Mouse (Mus musculus): ENCODE results near the gene Adssl1. TPM values are rescaled to one million over a fixed set of nuclear protein-coding genes. Genes with fewer than 3 reads are reported as not detected.

Adssl1 gene
- polyA plus RNA-seq, 1 experiment from 2014 or later = 81.7 TPM

GRCm38 (mm10) chr12:112585924-112586538 lies 33.8 kb upstream of the Adssl1 start:
- peaks cover 18% of the 10 kb centered on the region for H3K27me3 ChIP-seq (replicated peaks)
- no peak overlapping the region for H3K27ac ChIP-seq (ENCODE audit: poor library complexity, severe bottlenecking)
- no peak overlapping the region for H3K4me3 ChIP-seq
- 77% methylated on average over 7 of the region's 7 CpGs for WGBS
- H3K9ac ChIP-seq = no peak overlapping the region
- H3K4me2 ChIP-seq = no peak overlapping the region
- ATAC-seq (ENCODE audit: insufficient number of reproducible peaks, low FRiP score) = no peak
- H3K4me1 ChIP-seq (replicated peaks) = peaks cover 31% of the 10 kb centered on the region
- no peaks in the 10 kb centered on the region for H3K36me3 ChIP-seq
- no peaks in the 10 kb centered on the region for H3K9me3 ChIP-seq (replicated peaks)

- peak overlapping the region; percentile 77 for H3K4me2 ChIP-seq
- peaks cover 18% of the 10 kb centered on the region for H3K27me3 ChIP-seq (replicated peaks)
- 0 out of 2 replicates have a peak overlapping the region, but pooled peaks have one; percentile 41 for H3K9ac ChIP-seq
- 0 out of 2 replicates have a peak overlapping the region, but pooled peaks have one; percentile 35 for H3K27ac ChIP-seq (ENCODE audit: poor library complexity, severe bottlenecking)
- ATAC-seq (ENCODE audit: insufficient number of reproducible peaks, low FRiP score) = no peak
- peaks cover 34% of the 10 kb centered on the region for H3K4me1 ChIP-seq (replicated peaks)
- WGBS = 64% methylated on average over 14 of the region's 14 CpGs
- no peaks in the 10 kb centered on the region for H3K9me3 ChIP-seq (replicated peaks)
- H3K4me3 ChIP-seq = no peak overlapping the region
- H3K36me3 ChIP-seq = no peaks in the 10 kb centered on the region
Measured at GRCm38 (mm10) chr12:112587125-112588124, 32.4 kb upstream of the Adssl1 start.

GRCm38 (mm10) chr12:112588426-112589256 lies 31.2 kb upstream of the Adssl1 start, which contains the start of gene Inf2:
Inf2 (plus strand) TSS chr12:112588784.
- Histone ChIP-seq H3K36me3 (no peaks in the 10 kb centered on the region), H3K4me1 (replicated peaks) (peaks cover 46% of the 10 kb centered on the region)
- WGBS = under 1% methylated on average over 56 of the region's 60 CpGs

DNA sequence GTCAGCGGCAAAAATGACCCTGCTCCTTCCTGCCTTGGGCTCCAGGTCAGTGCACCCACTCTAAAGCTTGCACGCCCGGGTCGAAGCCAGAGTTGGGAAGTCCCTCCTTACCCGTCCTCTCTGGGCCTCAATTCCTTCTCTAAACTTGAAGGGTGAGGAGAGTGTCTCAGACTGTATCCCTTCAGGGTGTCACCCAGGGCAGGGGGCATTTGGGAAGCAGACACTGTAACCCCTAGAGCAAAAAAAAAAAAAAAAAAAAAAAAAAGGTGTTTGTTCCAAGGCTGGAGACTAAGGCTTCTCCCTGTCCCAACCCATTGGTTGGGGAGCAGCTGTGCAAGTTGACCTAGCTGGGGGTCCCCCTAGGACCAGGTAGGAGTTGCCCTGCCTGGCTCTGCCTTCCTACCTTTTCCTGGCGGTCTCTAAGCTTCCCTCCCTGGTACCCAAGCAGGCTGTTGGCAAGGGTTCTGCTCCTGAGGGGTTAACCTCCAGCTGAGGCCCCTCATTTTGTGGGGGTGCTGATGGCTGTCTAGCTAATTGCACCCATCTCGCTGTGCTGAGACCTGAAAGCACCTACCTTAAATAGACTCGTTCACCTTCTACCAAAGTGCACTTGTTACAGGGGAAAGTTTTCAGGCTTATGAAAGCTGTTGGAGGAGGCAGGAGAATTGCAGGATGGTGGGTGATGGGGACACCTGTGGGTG lies 30.2 kb upstream of the Adssl1 start:
- no peaks in the 10 kb centered on the region for H3K9me3 ChIP-seq (replicated peaks)
- WGBS = 50% methylated on average over 8 of the region's 8 CpGs
- H3K9ac ChIP-seq = peak overlapping the region; percentile 72; the same call in 1 of the 2 replicates
- peak overlapping the region; percentile 77 for H3K4me2 ChIP-seq
- ATAC-seq (ENCODE audit: insufficient number of reproducible peaks, low FRiP score) = no peak
- peaks cover 56% of the 10 kb centered on the region for H3K4me1 ChIP-seq (replicated peaks)
- peak overlapping the region; percentile 59 for H3K4me3 ChIP-seq
- no peak overlapping the region for H3K27ac ChIP-seq (ENCODE audit: poor library complexity, severe bottlenecking)
- H3K27me3 ChIP-seq (replicated peaks) = peaks cover 18% of the 10 kb centered on the region
- H3K36me3 ChIP-seq = no peaks in the 10 kb centered on the region

More at GRCm38 (mm10) chr12:112588426-112589256, 31.2 kb upstream of the Adssl1 start, which contains the start of gene Inf2:
- Histone ChIP-seq H3K4me3 (peak within 1 kb of the TSS; percentile 59), H3K27ac (ENCODE audit: poor library complexity, severe bottlenecking) (peak within 1 kb of the TSS; percentile 35; the same call in 1 of the 2 replicates), H3K9ac (peak within 1 kb of the TSS; percentile 72), H3K27me3 (replicated peaks) (peaks cover 18% of the 10 kb centered on the region), H3K9me3 (replicated peaks) (no peaks in the 10 kb centered on the region), H3K4me2 (peak within 1 kb of the TSS; percentile 77)
- peak; percentile 91 for ATAC-seq (ENCODE audit: insufficient number of reproducible peaks, low FRiP score)

- H3K27me3 ChIP-seq (replicated peaks) = peaks cover 18% of the 10 kb centered on the region
- H3K4me1 ChIP-seq (replicated peaks) = peaks cover 67% of the 10 kb centered on the region
- WGBS = 61% methylated on average over 8 of the region's 8 CpGs
- no peak for ATAC-seq (ENCODE audit: insufficient number of reproducible peaks, low FRiP score)
- no peak overlapping the region for H3K4me3 ChIP-seq
- no peaks in the 10 kb centered on the region for H3K36me3 ChIP-seq
- no peak overlapping the region for H3K4me2 ChIP-seq
- H3K27ac ChIP-seq (ENCODE audit: poor library complexity, severe bottlenecking) = no peak overlapping the region
- no peaks in the 10 kb centered on the region for H3K9me3 ChIP-seq (replicated peaks)
- 0 out of 2 replicates have a peak overlapping the region, but pooled peaks have one; percentile 11 for H3K9ac ChIP-seq
Measured at GRCm38 (mm10) chr12:112590566-112591239, 29.1 kb upstream of the Adssl1 start.

DNA sequence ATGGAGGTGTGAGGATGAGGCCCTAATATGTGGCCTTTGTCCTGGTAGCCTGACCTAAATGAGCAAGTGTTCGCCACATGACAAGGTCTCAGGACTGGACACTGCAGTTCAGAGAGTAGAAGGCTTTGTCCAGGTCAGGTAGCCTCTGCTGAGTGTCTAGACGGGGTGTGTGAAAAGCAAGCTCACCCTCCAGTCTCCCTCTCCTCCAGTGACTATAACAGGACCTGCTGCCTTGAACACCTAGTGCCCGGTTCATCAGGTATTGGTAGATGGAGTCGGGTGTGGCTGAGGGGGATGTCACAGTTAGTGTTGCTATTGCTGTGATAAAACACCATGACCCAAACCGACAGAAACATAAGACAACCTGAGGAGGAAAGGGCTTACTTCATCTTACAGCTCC lies 28.6 kb upstream of the Adssl1 start:
- H3K36me3 ChIP-seq = no peaks in the 10 kb centered on the region
- no peak overlapping the region for H3K4me2 ChIP-seq
- H3K27ac ChIP-seq (ENCODE audit: poor library complexity, severe bottlenecking) = no peak overlapping the region
- H3K27me3 ChIP-seq (replicated peaks) = peaks cover 15% of the 10 kb centered on the region
- no peaks in the 10 kb centered on the region for H3K9me3 ChIP-seq (replicated peaks)
- no peak overlapping the region for H3K4me3 ChIP-seq
- peaks cover 72% of the 10 kb centered on the region for H3K4me1 ChIP-seq (replicated peaks)
- ATAC-seq (ENCODE audit: insufficient number of reproducible peaks, low FRiP score) = no peak
- WGBS = 86% methylated on average over 5 of the region's 5 CpGs
- H3K9ac ChIP-seq = no peak overlapping the region

DNA sequence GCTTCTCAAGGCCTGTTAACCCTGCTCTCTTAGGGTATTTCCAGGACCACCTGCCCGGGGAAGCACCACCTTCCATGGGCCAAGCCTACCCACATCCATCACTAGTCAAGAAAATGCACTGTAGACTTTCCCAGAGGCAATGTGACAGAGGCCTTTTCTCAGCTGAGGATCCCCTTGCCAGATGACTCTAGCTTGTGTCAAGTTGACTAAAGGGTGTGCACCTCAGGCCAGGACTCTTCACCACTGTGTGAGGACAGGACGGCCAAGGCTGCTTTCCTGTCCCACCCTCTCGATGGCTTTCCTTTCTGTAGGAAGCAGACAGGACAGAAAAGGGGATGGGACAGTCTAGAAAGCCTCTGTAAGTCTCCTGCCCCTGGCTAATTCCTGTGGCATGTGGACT lies 28.1 kb upstream of the Adssl1 start:
- Histone ChIP-seq H3K27me3 (replicated peaks) (peaks cover 11% of the 10 kb centered on the region), H3K4me3 (no peak overlapping the region), H3K27ac (ENCODE audit: poor library complexity, severe bottlenecking) (no peak overlapping the region), H3K9me3 (replicated peaks) (no peaks in the 10 kb centered on the region), H3K9ac (no peak overlapping the region), H3K4me2 (no peak overlapping the region), H3K36me3 (no peaks in the 10 kb centered on the region), H3K4me1 (replicated peaks) (peaks cover 77% of the 10 kb centered on the region)
- no peak for ATAC-seq (ENCODE audit: insufficient number of reproducible peaks, low FRiP score)
- 76% methylated on average over 3 of the region's 3 CpGs for WGBS

DNA sequence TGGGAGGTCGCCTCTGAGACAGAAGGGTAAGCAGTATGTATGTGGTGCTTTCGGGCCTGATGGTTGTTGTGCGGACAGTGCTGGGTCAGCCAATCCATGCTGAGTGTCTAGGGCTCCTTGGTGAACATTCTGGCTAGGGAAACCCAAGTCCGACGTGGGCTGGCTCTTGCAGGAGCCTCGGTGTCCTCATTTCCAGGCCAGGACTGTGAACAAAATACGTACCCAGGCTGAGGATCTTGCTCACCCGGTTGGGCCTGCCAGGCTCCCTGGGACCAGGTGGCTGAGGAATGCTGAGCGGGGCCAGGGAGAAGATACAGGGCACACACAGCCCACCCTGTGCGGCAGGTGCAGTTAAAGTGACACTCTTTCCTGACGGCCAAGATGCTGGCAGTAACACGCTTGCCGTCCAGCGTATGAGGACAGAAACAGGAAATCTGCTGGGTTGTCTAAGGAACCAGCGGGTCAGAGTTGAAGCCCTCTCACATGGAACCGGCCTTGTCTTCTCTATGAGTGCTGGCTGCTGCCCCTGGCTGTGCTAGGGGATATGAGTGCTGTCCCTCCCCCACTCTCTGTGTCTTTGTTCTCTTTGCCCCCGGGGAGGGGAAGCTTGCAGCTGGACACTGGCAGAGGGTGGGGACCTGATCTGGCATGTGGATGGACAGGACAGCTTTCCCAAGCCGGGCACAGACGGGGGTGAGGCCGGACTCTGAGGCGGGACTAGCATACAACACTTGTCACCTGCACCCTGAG lies 26.7 kb upstream of the Adssl1 start:
- Histone ChIP-seq H3K27me3 (replicated peaks) (peaks cover 8% of the 10 kb centered on the region; the same call in 1 of the 2 replicates), H3K27ac (ENCODE audit: poor library complexity, severe bottlenecking) (no peak overlapping the region), H3K9me3 (replicated peaks) (no peaks in the 10 kb centered on the region), H3K4me2 (no peak overlapping the region), H3K9ac (no peak overlapping the region), H3K4me3 (no peak overlapping the region), H3K36me3 (no peaks in the 10 kb centered on the region), H3K4me1 (replicated peaks) (peaks cover 68% of the 10 kb centered on the region)
- no peak for ATAC-seq (ENCODE audit: insufficient number of reproducible peaks, low FRiP score)
- 76% methylated on average over 21 of the region's 21 CpGs for WGBS

Data from heart, embryonic 12.5 days (tissue).